Mouse (Mus musculus) stomach, postnatal 0 days (tissue): ENCODE data around the gene Atpaf1.

Experiments used
- CTCF ChIP-seq: IDR thresholded peaks from 2 replicates; pipeline ENCODE4 v1.5.1; 2016; ENCODE audit warnings: antibody characterized with exemption, low read depth, mild to moderate bottlenecking, moderate library complexity
- EP300 ChIP-seq: optimal IDR thresholded peaks from 2 replicates; pipeline ENCODE3; 2016; ENCODE audit warnings: antibody characterized with exemption

- no peak for TF ChIP-seq CTCF
- TF ChIP-seq EP300, result no peak
Observed at GRCm38 (mm10) chr4:115754101-115754500, 30.5 kb upstream of the Atpaf1 start.
